Mouse (Mus musculus): ENCODE measurements around the gene Cd19. TPM values are rescaled to one million over a fixed set of nuclear protein-coding genes. Genes with fewer than 3 reads are reported as not detected.

The Cd19 gene
- total and polyA plus RNA-seq, 2 experiments from 2014 or later: 0.23 TPM; not detected in 1

DNA sequence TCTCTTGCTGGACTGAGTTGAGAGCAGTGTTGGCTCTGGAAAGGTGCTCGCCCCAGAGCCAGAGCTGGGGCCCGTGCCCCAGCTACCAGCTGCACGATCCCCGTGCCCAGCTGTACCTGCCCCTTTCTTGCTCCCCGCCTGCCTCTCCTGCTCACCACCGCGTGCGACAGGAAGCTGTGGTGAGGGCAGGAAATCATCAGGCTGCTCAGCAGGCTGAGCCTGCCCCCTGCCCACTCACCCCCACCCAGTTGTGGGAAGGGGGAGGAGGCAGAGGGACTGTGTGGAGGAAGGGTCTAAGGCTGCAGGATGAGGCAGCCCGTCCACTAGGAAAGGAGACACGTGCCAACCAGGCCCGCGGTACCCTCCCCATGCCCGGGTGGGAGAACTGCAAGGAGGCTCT is 45.3 kb downstream of the Cd19 start, which contains the start of gene Lat:
TSS of gene Lat (minus strand) at position 178 of the 400 bp plus-strand sequence.
- H3K27me3 ChIP-seq (ENCODE audit: insufficient read depth, low read length): no peaks in the 10 kb centered on the region
- no peak within 1 kb of the TSS for H3K4me2 ChIP-seq (ENCODE audit: low read depth, low read length, poor library complexity, severe bottlenecking)
- no peaks in the 10 kb centered on the region for H3K4me1 ChIP-seq (ENCODE audit: insufficient read depth, low read length)
- DNase-seq (ENCODE audit: low spot score) (no peak), ATAC-seq (ENCODE audit: low FRiP score) (no peak)
- H3K36me3 ChIP-seq (ENCODE audit: insufficient read depth, low read length): peaks cover 47% of the 10 kb centered on the region
- no peak within 1 kb of the TSS for H3K9ac ChIP-seq (replicated peaks; ENCODE audit: low read length, poor library complexity, severe bottlenecking)
- no peak for TF ChIP-seq CTCF (IDR thresholded peaks at IDR 0.05)
- H3K27ac ChIP-seq (ENCODE audit: low read depth, low read length): no peak within 1 kb of the TSS
- no peaks in the 10 kb centered on the region for H3K9me3 ChIP-seq (ENCODE audit: low read length)
- no peak within 1 kb of the TSS for H3K4me3 ChIP-seq (ENCODE audit: low read depth, low read length)
- WGBS: 86% methylated on average over 13 of the region's 13 CpGs

DNA sequence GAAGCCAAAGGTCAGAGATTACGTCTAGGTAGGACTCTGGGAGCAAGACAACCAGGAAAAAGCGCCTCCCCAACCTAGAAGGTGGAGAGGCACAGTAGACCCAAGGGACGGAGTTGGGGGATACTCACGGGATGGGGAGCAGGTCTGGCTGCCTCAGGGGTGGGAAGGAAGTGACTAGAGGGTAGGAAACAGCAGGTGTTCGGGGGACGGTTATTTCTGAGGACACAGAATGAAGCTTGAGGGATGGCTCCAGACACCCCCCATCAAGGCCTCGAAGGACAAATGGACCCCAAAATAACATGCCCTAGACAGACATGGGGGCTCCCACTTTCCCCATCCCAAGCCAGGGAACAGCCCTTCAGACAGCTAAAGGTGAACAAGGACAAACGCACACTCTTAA is 46.3 kb downstream of the Cd19 start:
- peaks cover 49% of the 10 kb centered on the region for H3K36me3 ChIP-seq (ENCODE audit: insufficient read depth, low read length)
- no peak overlapping the region for H3K4me3 ChIP-seq (ENCODE audit: low read depth, low read length)
- no peak for ATAC-seq (ENCODE audit: low FRiP score)
- no peaks in the 10 kb centered on the region for H3K27me3 ChIP-seq (ENCODE audit: insufficient read depth, low read length)
- TF ChIP-seq CTCF (IDR thresholded peaks at IDR 0.05): no peak
- no peaks in the 10 kb centered on the region for H3K4me1 ChIP-seq (ENCODE audit: insufficient read depth, low read length)
- no peak overlapping the region for H3K9ac ChIP-seq (replicated peaks; ENCODE audit: low read length, poor library complexity, severe bottlenecking)
- 90% methylated on average over 8 of the region's 8 CpGs for WGBS
- DNase-seq (ENCODE audit: low spot score): no peak
- H3K9me3 ChIP-seq (ENCODE audit: low read length): no peaks in the 10 kb centered on the region
- H3K4me2 ChIP-seq (ENCODE audit: low read depth, low read length, poor library complexity, severe bottlenecking): no peak overlapping the region
- H3K27ac ChIP-seq (ENCODE audit: low read depth, low read length): no peak overlapping the region

DNA sequence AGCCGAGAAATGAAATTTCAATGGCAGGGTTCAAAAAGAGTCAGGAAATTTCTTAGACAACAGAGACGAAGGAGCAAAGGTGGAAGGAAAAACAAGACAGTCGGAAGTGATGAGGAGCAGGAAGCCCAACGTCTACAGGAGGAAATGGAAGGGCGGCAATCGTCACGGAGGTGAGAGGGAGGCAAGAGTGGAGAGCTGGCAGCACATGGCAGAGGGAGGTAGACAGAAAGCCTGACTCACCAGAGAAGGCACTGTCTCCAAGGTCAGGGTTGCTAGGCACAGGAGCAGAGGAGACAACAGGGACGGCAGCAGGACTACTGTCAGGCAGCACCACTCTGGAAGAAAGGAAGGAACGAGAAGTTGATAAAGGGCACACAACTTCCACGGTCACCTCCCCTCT is 47.1 kb downstream of the Cd19 start:
- DNase-seq (ENCODE audit: low spot score) (no peak), ATAC-seq (ENCODE audit: low FRiP score) (no peak)
- Histone ChIP-seq H3K9ac (replicated peaks; ENCODE audit: low read length, poor library complexity, severe bottlenecking) (no peak overlapping the region), H3K4me2 (ENCODE audit: low read depth, low read length, poor library complexity, severe bottlenecking) (no peak overlapping the region), H3K27me3 (ENCODE audit: insufficient read depth, low read length) (no peaks in the 10 kb centered on the region), H3K9me3 (ENCODE audit: low read length) (no peaks in the 10 kb centered on the region), H3K36me3 (ENCODE audit: insufficient read depth, low read length) (peaks cover 48% of the 10 kb centered on the region), H3K4me1 (ENCODE audit: insufficient read depth, low read length) (no peaks in the 10 kb centered on the region), H3K4me3 (ENCODE audit: low read depth, low read length) (no peak overlapping the region), H3K27ac (ENCODE audit: low read depth, low read length) (no peak overlapping the region)
- WGBS: 90% methylated on average over 10 of the region's 10 CpGs
- no peak for TF ChIP-seq CTCF (IDR thresholded peaks at IDR 0.05)

DNA sequence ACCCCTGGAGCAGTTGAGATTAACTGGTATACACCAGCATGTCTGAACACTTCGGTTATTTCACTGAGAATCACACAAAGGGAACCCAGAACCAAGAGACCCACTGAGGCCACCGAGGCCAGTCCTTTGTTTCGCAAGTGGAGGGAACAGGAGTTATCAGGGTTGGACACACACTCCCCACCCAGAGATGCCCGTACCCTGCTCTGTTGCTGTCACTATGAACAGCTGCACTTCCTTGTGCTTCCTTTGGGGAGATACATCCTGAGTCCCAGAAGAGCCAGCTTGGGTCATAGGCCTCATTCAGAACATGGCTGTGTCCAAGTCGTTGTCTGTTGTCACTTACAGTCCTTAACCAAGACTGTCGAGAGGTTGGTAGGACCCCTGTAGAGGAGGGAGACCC is 51.7 kb downstream of the Cd19 start:
- ATAC-seq (ENCODE audit: low FRiP score) (no peak), DNase-seq (ENCODE audit: low spot score) (no peak)
- Histone ChIP-seq H3K36me3 (ENCODE audit: insufficient read depth, low read length) (peaks cover 12% of the 10 kb centered on the region), H3K4me2 (ENCODE audit: low read depth, low read length, poor library complexity, severe bottlenecking) (no peak overlapping the region), H3K27ac (ENCODE audit: low read depth, low read length) (no peak overlapping the region), H3K27me3 (ENCODE audit: insufficient read depth, low read length) (no peaks in the 10 kb centered on the region), H3K4me1 (ENCODE audit: insufficient read depth, low read length) (no peaks in the 10 kb centered on the region), H3K9me3 (ENCODE audit: low read length) (no peaks in the 10 kb centered on the region), H3K4me3 (ENCODE audit: low read depth, low read length) (no peak overlapping the region), H3K9ac (replicated peaks; ENCODE audit: low read length, poor library complexity, severe bottlenecking) (no peak overlapping the region)
- 90% methylated on average over 6 of the region's 6 CpGs for WGBS
- no peak for TF ChIP-seq CTCF (IDR thresholded peaks at IDR 0.05)

DNA sequence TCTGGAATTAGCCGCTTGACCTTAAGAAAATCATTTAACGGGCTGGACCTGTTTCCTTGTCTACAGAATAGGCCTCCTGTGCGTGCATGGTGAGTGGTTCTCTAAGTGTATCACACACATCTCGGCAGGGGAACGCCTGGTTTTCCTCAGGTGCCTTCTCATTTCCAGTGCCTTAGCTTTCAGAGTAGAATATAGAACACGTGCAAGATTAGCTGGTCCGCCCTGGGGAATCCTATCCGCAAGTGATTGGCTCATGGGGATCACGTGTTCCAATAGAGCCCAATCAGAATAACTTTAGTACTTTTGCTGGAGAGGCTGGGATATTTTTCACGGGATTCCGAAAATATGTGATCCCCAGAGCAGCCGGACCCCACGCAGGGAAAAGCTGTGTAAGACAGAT is 55.6 kb downstream of the Cd19 start:
- peaks cover 8% of the 10 kb centered on the region; the same call in 1 of the 2 replicates for H3K4me1 ChIP-seq (ENCODE audit: insufficient read depth, low read length)
- no peaks in the 10 kb centered on the region for H3K27me3 ChIP-seq (ENCODE audit: insufficient read depth, low read length)
- ATAC-seq (ENCODE audit: low FRiP score): no peak
- peaks cover 7% of the 10 kb centered on the region for H3K36me3 ChIP-seq (ENCODE audit: insufficient read depth, low read length)
- H3K9ac ChIP-seq (replicated peaks; ENCODE audit: low read length, poor library complexity, severe bottlenecking): no peak overlapping the region
- no peak overlapping the region for H3K4me3 ChIP-seq (ENCODE audit: low read depth, low read length)
- DNase-seq (ENCODE audit: low spot score): peak; percentile 15
- TF ChIP-seq CTCF (IDR thresholded peaks at IDR 0.05): no peak
- no peak overlapping the region for H3K4me2 ChIP-seq (ENCODE audit: low read depth, low read length, poor library complexity, severe bottlenecking)
- no peaks in the 10 kb centered on the region for H3K9me3 ChIP-seq (ENCODE audit: low read length)
- H3K27ac ChIP-seq (ENCODE audit: low read depth, low read length): no peak overlapping the region
- 77% methylated on average over 13 of the region's 13 CpGs for WGBS

Small RNA genes lying within 50 kb of the gene (microRNA-seq; reads per million reads assigned to microRNA genes)
- gene Mir7058 (ENCODE audit: borderline number of aligned reads): not detected

Other genes with a start within 250 kb of the Cd19 start
- gene Xpo6, start 214.4 kb downstream of the Cd19 start, total RNA-seq (2014; rRNA removed): 117 and 157 TPM in 2 replicates
- gene Xpo6, start 214.4 kb downstream of the Cd19 start, polyA plus RNA-seq (2015; fragmentation: Nextera tagmentation; extraction: Ambion mirVana): 45.1 and 46.9 TPM in 2 replicates
- gene Sbk1, start 142.3 kb downstream of the Cd19 start, total RNA-seq (2014; rRNA removed): 535 and 557 TPM in 2 replicates
- gene Sbk1, start 142.3 kb downstream of the Cd19 start, polyA plus RNA-seq (2015; fragmentation: Nextera tagmentation; extraction: Ambion mirVana): 183 and 184 TPM in 2 replicates
- gene Lat, start 45.3 kb downstream of the Cd19 start, total RNA-seq (2014; rRNA removed): 0.42 TPM in 1 of 2 replicates, not detected in the other
- 0.39 and 0.69 TPM in 2 replicates for gene Lat, start 45.3 kb downstream of the Cd19 start, polyA plus RNA-seq (2015; fragmentation: Nextera tagmentation; extraction: Ambion mirVana)
- 97.1 and 119 TPM in 2 replicates for gene Spns1, start 37.4 kb downstream of the Cd19 start, total RNA-seq (2014; rRNA removed)
- gene Spns1, start 37.4 kb downstream of the Cd19 start, polyA plus RNA-seq (2015; fragmentation: Nextera tagmentation; extraction: Ambion mirVana): 88.9 and 89.5 TPM in 2 replicates
- gene Nfatc2ip, start 18.2 kb downstream of the Cd19 start, total RNA-seq (2014; rRNA removed): 6.0 and 6.7 TPM in 2 replicates
- 2.3 and 2.4 TPM in 2 replicates for gene Nfatc2ip, start 18.2 kb downstream of the Cd19 start, polyA plus RNA-seq (2015; fragmentation: Nextera tagmentation; extraction: Ambion mirVana)
- 20.3 and 21.0 TPM in 2 replicates for gene Rabep2, start 13.9 kb upstream of the Cd19 start, total RNA-seq (2014; rRNA removed)
- gene Rabep2, start 13.9 kb upstream of the Cd19 start, polyA plus RNA-seq (2015; fragmentation: Nextera tagmentation; extraction: Ambion mirVana): 18.5 and 18.7 TPM in 2 replicates
- gene Atp2a1, start 48.2 kb upstream of the Cd19 start, total RNA-seq (2014; rRNA removed): 0.14 and 0.33 TPM in 2 replicates
- gene Atp2a1, start 48.2 kb upstream of the Cd19 start, polyA plus RNA-seq (2015; fragmentation: Nextera tagmentation; extraction: Ambion mirVana): 0.35 and 0.56 TPM in 2 replicates
- 41.3 and 46.8 TPM in 2 replicates for gene Sh2b1, start 60.5 kb upstream of the Cd19 start, total RNA-seq (2014; rRNA removed)
- 63.9 and 64.9 TPM in 2 replicates for gene Sh2b1, start 60.5 kb upstream of the Cd19 start, polyA plus RNA-seq (2015; fragmentation: Nextera tagmentation; extraction: Ambion mirVana)
- gene Tufm, start 72.5 kb upstream of the Cd19 start, total RNA-seq (2014; rRNA removed): 68.6 and 86.2 TPM in 2 replicates
- 101 and 106 TPM in 2 replicates for gene Tufm, start 72.5 kb upstream of the Cd19 start, polyA plus RNA-seq (2015; fragmentation: Nextera tagmentation; extraction: Ambion mirVana)
- 80.5 and 84.0 TPM in 2 replicates for gene Atxn2l, start 88.5 kb upstream of the Cd19 start, total RNA-seq (2014; rRNA removed)
- 52.1 and 65.4 TPM in 2 replicates for gene Atxn2l, start 88.5 kb upstream of the Cd19 start, polyA plus RNA-seq (2015; fragmentation: Nextera tagmentation; extraction: Ambion mirVana)
- 111 and 123 TPM in 2 replicates for gene Eif3c, start 151.5 kb upstream of the Cd19 start, total RNA-seq (2014; rRNA removed)
- 179 and 213 TPM in 2 replicates for gene Eif3c, start 151.5 kb upstream of the Cd19 start, polyA plus RNA-seq (2015; fragmentation: Nextera tagmentation; extraction: Ambion mirVana)
- 0.38 TPM in 1 of 2 replicates, not detected in the other for gene Apobr, start 170.1 kb upstream of the Cd19 start, total RNA-seq (2014; rRNA removed)
- 0.58 and 0.82 TPM in 2 replicates for gene Apobr, start 170.1 kb upstream of the Cd19 start, polyA plus RNA-seq (2015; fragmentation: Nextera tagmentation; extraction: Ambion mirVana)
- gene Cln3, start 170.9 kb upstream of the Cd19 start, total RNA-seq (2014; rRNA removed): 32.1 and 38.9 TPM in 2 replicates
- gene Cln3, start 170.9 kb upstream of the Cd19 start, polyA plus RNA-seq (2015; fragmentation: Nextera tagmentation; extraction: Ambion mirVana): 23.9 and 31.2 TPM in 2 replicates
- not detected in 2 replicates for gene Il27, start 180.1 kb upstream of the Cd19 start, total RNA-seq (2014; rRNA removed)
- gene Il27, start 180.1 kb upstream of the Cd19 start, polyA plus RNA-seq (2015; fragmentation: Nextera tagmentation; extraction: Ambion mirVana): not detected in 2 replicates
- gene Nupr1, start 216.0 kb upstream of the Cd19 start, total RNA-seq (2014; rRNA removed): 5.7 and 9.9 TPM in 2 replicates
- gene Nupr1, start 216.0 kb upstream of the Cd19 start, polyA plus RNA-seq (2015; fragmentation: Nextera tagmentation; extraction: Ambion mirVana): 16.9 and 21.4 TPM in 2 replicates
- 44.4 and 46.6 TPM in 2 replicates for gene Sgf29, start 234.4 kb upstream of the Cd19 start, total RNA-seq (2014; rRNA removed)
- 48.0 and 56.0 TPM in 2 replicates for gene Sgf29, start 234.4 kb upstream of the Cd19 start, polyA plus RNA-seq (2015; fragmentation: Nextera tagmentation; extraction: Ambion mirVana)